Mouse (Mus musculus) lung, adult 2 months (tissue): ENCODE data around the gene Ppp2r1a. TPM values are rescaled to one million over a fixed set of nuclear protein-coding genes. Genes with fewer than 3 reads are reported as not detected.

Experiments used
- DNase-seq: peaks from one replicate; pipeline ENCODE4 v3.0.0; 2022
- H3K4me1 ChIP-seq: fragments of 200-500 bp; 2 replicates; pipeline ENCODE4 v1.6.1; 2011; ENCODE audit warnings: low read length; ENCODE audit not compliant: control insufficient read depth, insufficient read depth
- H3K4me3 ChIP-seq: fragments of 200-500 bp; replicated peaks from 2 replicates; pipeline ENCODE3; 2011; ENCODE audit warnings: low read depth, mild to moderate bottlenecking, control low read depth, low read length; ENCODE audit errors: extremely low read depth
- CTCF ChIP-seq: fragments of 200-500 bp; IDR thresholded peaks from 2 replicates; pipeline ENCODE4 v1.5.1; 2011; ENCODE audit warnings: mild to moderate bottlenecking, low read length, control low read depth; ENCODE audit not compliant: insufficient read depth
- POLR2A ChIP-seq: fragments of 200-500 bp; IDR thresholded peaks from 2 replicates; pipeline ENCODE4 v1.6.1; 2011; ENCODE audit warnings: low read depth, mild to moderate bottlenecking, control low read depth, low read length, borderline replicate concordance; ENCODE audit errors: extremely low read depth
- WGBS: fragments of 180-500 bp; shearing (Covaris S2); methylation state at CpG from one replicate; pipeline ENCODE4 v1.1.7; 2018; 5-methylcytosine and 5-hydroxymethylcytosine counted together
- polyA plus RNA-seq: library from polyadenylated mRNA; depleted of rRNA; stranded (reverse); fragments of >200 nt; gene quantifications from 2 replicates; pipeline ENCODE4 v1.2.3, GENCODE M21; 2012; rRNA removed

Ppp2r1a gene
- polyA plus RNA-seq, 1 experiment: 208 TPM

GRCm38 (mm10) chr17:20993716-20994115 lies 48.6 kb downstream of the Ppp2r1a start:
- Histone ChIP-seq H3K4me1 (no peaks in the 10 kb centered on the region), H3K4me3 (no peak overlapping the region)
- WGBS: 63% methylated on average over 2 of the region's 2 CpGs
- no peak for DNase-seq
- TF ChIP-seq CTCF (no peak), POLR2A (no peak)

GRCm38 (mm10) chr17:20996364-20996763 lies 51.3 kb downstream of the Ppp2r1a start, which contains the start of gene Vmn1r233:
TSS of gene Vmn1r233 (minus strand) at chr17:20996464.
- no peak within 1 kb of the TSS for H3K4me3 ChIP-seq
- H3K4me1 ChIP-seq: no peaks in the 10 kb centered on the region
- TF ChIP-seq CTCF (no peak), POLR2A (no peak)
- no peak for DNase-seq

- TF ChIP-seq POLR2A (peak; percentile 50; the same call in 1 of the 2 replicates), CTCF (no peak)
- H3K4me1 ChIP-seq: peaks cover 5% of the 10 kb centered on the region
- H3K4me3 ChIP-seq: peak within 1 kb of the TSS; percentile 99
- peak; percentile 77 for DNase-seq
- WGBS: 5% methylated on average over 36 of the region's 36 CpGs
These were observed 63.5 kb downstream of the Ppp2r1a start, which contains the start of gene Zfp160 for GRCm38 (mm10) chr17:21008382-21009331. TSS of gene Zfp160 (plus strand) at chr17:21008903.

GRCm38 (mm10) chr17:21009726-21010125 lies 64.6 kb downstream of the Ppp2r1a start:
- no peak for DNase-seq
- H3K4me1 ChIP-seq: peaks cover 5% of the 10 kb centered on the region
- peak overlapping the region; percentile 99 for H3K4me3 ChIP-seq
- no peak for TF ChIP-seq POLR2A
- no peak for TF ChIP-seq CTCF
- WGBS: 13% methylated on average over 1 of the region's 1 CpGs

Other genes with a start within 250 kb of the Ppp2r1a start
- not detected in 2 replicates for gene Vmn1r227, start 215.5 kb upstream of the Ppp2r1a start, polyA plus RNA-seq
- gene Vmn1r228, start 159.2 kb upstream of the Ppp2r1a start, polyA plus RNA-seq: not detected in 2 replicates
- gene Vmn1r229, start 133.8 kb upstream of the Ppp2r1a start, polyA plus RNA-seq: not detected in 2 replicates
- gene Vmn1r230, start 104.9 kb upstream of the Ppp2r1a start, polyA plus RNA-seq: not detected in 2 replicates
- not detected in 2 replicates for gene Vmn1r231, start 40.2 kb upstream of the Ppp2r1a start, polyA plus RNA-seq
- not detected in 2 replicates for gene Vmn1r232, start 25.6 kb upstream of the Ppp2r1a start, polyA plus RNA-seq
- gene Vmn1r233, start 51.2 kb downstream of the Ppp2r1a start, polyA plus RNA-seq: not detected in 2 replicates
- 1.6 and 2.7 TPM in 2 replicates for gene Zfp160, start 63.6 kb downstream of the Ppp2r1a start, polyA plus RNA-seq